In genomic region chr12:107216119-107216518, GRCm38 (mm10) we compare ENCODE assay signal across 32 mouse cellular contexts.
DNase-seq lines count a peak whose midpoint lies in the region; ATAC-seq lines count a peak whose summit lies in the region.
"Had no signal": no experiment of that assay in that cellular context is flagged by ENCODE, and none has a peak within 500 bp of the region (broad histone marks: within the 10 kb centered on the region; RNA-seq: fewer than 3 reads in every experiment).

No protein-coding gene starts in this region.

- H3K27ac ChIP-seq in embryonic facial prominence, embryonic 14.5 days (replicated peaks; ENCODE audit: low read depth, low read length) = no peak overlapping the region
- H3K27ac ChIP-seq in embryonic facial prominence, embryonic 10.5 days (replicated peaks) = no peak overlapping the region
- H3K27ac ChIP-seq in midbrain, embryonic 10.5 days (replicated peaks) = 0 out of 2 replicates have a peak overlapping the region, but pooled peaks have one; percentile 13
- no peak overlapping the region for H3K27ac ChIP-seq in midbrain, embryonic 16.5 days (ENCODE audit: low read length)
- H3K27ac ChIP-seq in midbrain, embryonic 11.5 days (ENCODE audit: low read depth, low read length) = no peak overlapping the region
- H3K27ac ChIP-seq: embryonic facial prominence, embryonic 13.5 days; hindbrain, embryonic 12.5 days; limb, embryonic 12.5 days; lung, embryonic 15.5 days; midbrain, embryonic 12.5 days; neural tube, embryonic 12.5 days; stomach, embryonic 15.5 days had no signal

- DNase-seq in embryonic facial prominence, embryonic 14.5 days (ENCODE audit: low spot score) = peak; percentile 32
- DNase-seq in embryonic facial prominence, embryonic 10.5 days (ENCODE audit: low spot score) = no peak
- no peak for DNase-seq in midbrain, embryonic 10.5 days (ENCODE audit: low spot score)
- no peak for DNase-seq in midbrain, embryonic 11.5 days (ENCODE audit: low spot score, missing footprints)
- DNase-seq in thymus, postnatal 4 days = no peak
- DNase-seq in urinary bladder, postnatal 14 days (ENCODE audit: low spot score) = no peak
- no peak for DNase-seq in kidney, postnatal 4 days
- DNase-seq: adrenal gland, adult 2 months; cerebellum, adult 11 months; cerebellum, adult 9-11 months; embryo, embryonic 11 days; gastrocnemius, postnatal 25 days; heart, adult 18-20 months; heart, postnatal 36 days; kidney, adult 9 months; kidney, postnatal 10 days; layer of hippocampus, adult 9-11 months had no signal

- no peaks in the 10 kb centered on the region for H3K9me3 ChIP-seq in embryonic facial prominence, embryonic 14.5 days (ENCODE audit: control insufficient read depth, low read length)
- no peaks in the 10 kb centered on the region for H3K9me3 ChIP-seq in embryonic facial prominence, embryonic 10.5 days
- no peaks in the 10 kb centered on the region for H3K9me3 ChIP-seq in midbrain, embryonic 10.5 days (replicated peaks)
- H3K9me3 ChIP-seq in midbrain, embryonic 16.5 days (replicated peaks; ENCODE audit: control insufficient read depth, low read length, poor library complexity, severe bottlenecking) = no peaks in the 10 kb centered on the region
- H3K9me3 ChIP-seq in midbrain, embryonic 11.5 days (ENCODE audit: control insufficient read depth, low read length) = no peaks in the 10 kb centered on the region
- H3K9me3 ChIP-seq: embryonic facial prominence, embryonic 13.5 days; hindbrain, embryonic 12.5 days; limb, embryonic 12.5 days; lung, embryonic 15.5 days; midbrain, embryonic 12.5 days; neural tube, embryonic 12.5 days; stomach, embryonic 15.5 days had no signal

- H3K4me2 ChIP-seq in embryonic facial prominence, embryonic 14.5 days (ENCODE audit: low read depth, low read length) = no peak overlapping the region
- no peak overlapping the region for H3K4me2 ChIP-seq in midbrain, embryonic 16.5 days (ENCODE audit: low read length)
- no peak overlapping the region for H3K4me2 ChIP-seq in midbrain, embryonic 11.5 days
- H3K4me2 ChIP-seq: embryonic facial prominence, embryonic 13.5 days; heart, embryonic 11.5 days; hindbrain, embryonic 12.5 days; limb, embryonic 12.5 days; liver, embryonic 11.5 days; lung, embryonic 15.5 days; midbrain, embryonic 12.5 days; neural tube, embryonic 12.5 days; stomach, embryonic 15.5 days had no signal

- 31% methylated on average over 8 of the region's 8 CpGs for WGBS in embryonic facial prominence, embryonic 14.5 days
- WGBS in embryonic facial prominence, embryonic 10.5 days = 61% methylated on average over 8 of the region's 8 CpGs
- WGBS in midbrain, embryonic 10.5 days = 69% methylated on average over 8 of the region's 8 CpGs
- 36% methylated on average over 8 of the region's 8 CpGs for WGBS in midbrain, embryonic 16.5 days
- 70% methylated on average over 8 of the region's 8 CpGs for WGBS in midbrain, embryonic 11.5 days

- H3K4me3 ChIP-seq in embryonic facial prominence, embryonic 14.5 days (ENCODE audit: low read depth, low read length) = no peak overlapping the region
- H3K4me3 ChIP-seq in embryonic facial prominence, embryonic 10.5 days = no peak overlapping the region
- H3K4me3 ChIP-seq in midbrain, embryonic 10.5 days = no peak overlapping the region
- no peak overlapping the region for H3K4me3 ChIP-seq in midbrain, embryonic 16.5 days (ENCODE audit: low read depth, low read length)
- no peak overlapping the region for H3K4me3 ChIP-seq in midbrain, embryonic 11.5 days (ENCODE audit: low read depth, low read length)
- H3K4me3 ChIP-seq: embryonic facial prominence, embryonic 13.5 days; erythroblast, embryonic 14.5 days; hindbrain, embryonic 12.5 days; limb, embryonic 12.5 days; lung, embryonic 15.5 days; midbrain, embryonic 12.5 days; myocyte; neural tube, embryonic 12.5 days; stomach, embryonic 15.5 days had no signal

- no peaks in the 10 kb centered on the region for H3K36me3 ChIP-seq in embryonic facial prominence, embryonic 14.5 days (ENCODE audit: control insufficient read depth, insufficient read depth, low read length)
- no peaks in the 10 kb centered on the region for H3K36me3 ChIP-seq in embryonic facial prominence, embryonic 10.5 days (replicated peaks)
- no peaks in the 10 kb centered on the region for H3K36me3 ChIP-seq in midbrain, embryonic 10.5 days
- no peaks in the 10 kb centered on the region for H3K36me3 ChIP-seq in midbrain, embryonic 16.5 days (ENCODE audit: control insufficient read depth, insufficient read depth, low read length)
- no peaks in the 10 kb centered on the region for H3K36me3 ChIP-seq in midbrain, embryonic 11.5 days (ENCODE audit: control insufficient read depth, insufficient read depth, low read length)
- H3K36me3 ChIP-seq: embryonic facial prominence, embryonic 13.5 days; hindbrain, embryonic 12.5 days; limb, embryonic 12.5 days; lung, embryonic 15.5 days; midbrain, embryonic 12.5 days; neural tube, embryonic 12.5 days; stomach, embryonic 15.5 days had no signal

- no peak overlapping the region for H3K9ac ChIP-seq in embryonic facial prominence, embryonic 14.5 days (ENCODE audit: low read depth, low read length)
- H3K9ac ChIP-seq in midbrain, embryonic 16.5 days (ENCODE audit: low read depth, low read length) = no peak overlapping the region
- no peak overlapping the region for H3K9ac ChIP-seq in midbrain, embryonic 11.5 days (ENCODE audit: low read length)
- H3K9ac ChIP-seq: embryonic facial prominence, embryonic 13.5 days; hindbrain, embryonic 12.5 days; limb, embryonic 12.5 days; lung, embryonic 15.5 days; midbrain, embryonic 12.5 days; neural tube, embryonic 12.5 days; stomach, embryonic 15.5 days had no signal

- ATAC-seq in embryonic facial prominence, embryonic 14.5 days (ENCODE audit: low read depth) = no peak
- no peak for ATAC-seq in midbrain, embryonic 16.5 days
- ATAC-seq in midbrain, embryonic 11.5 days (ENCODE audit: low FRiP score) = 0 out of 2 replicates have a peak, but pooled peaks have one; percentile 9
- ATAC-seq: activated CD4-positive, CD25-positive, alpha-beta regulatory T cell, adult 4 months; intestine, postnatal 0 days had no signal

- H3K4me1 ChIP-seq in embryonic facial prominence, embryonic 14.5 days (ENCODE audit: control insufficient read depth, insufficient read depth, low read length) = 0 out of 2 replicates have a peak, but pooled peaks cover 11% of the 10 kb centered on the region
- peaks cover 4% of the 10 kb centered on the region; the same call in 1 of the 2 replicates for H3K4me1 ChIP-seq in embryonic facial prominence, embryonic 10.5 days
- peaks cover 5% of the 10 kb centered on the region; the same call in 1 of the 2 replicates for H3K4me1 ChIP-seq in midbrain, embryonic 10.5 days
- H3K4me1 ChIP-seq in midbrain, embryonic 16.5 days (ENCODE audit: control insufficient read depth, insufficient read depth, low read length) = peaks cover 6% of the 10 kb centered on the region; the same call in 1 of the 2 replicates
- no peaks in the 10 kb centered on the region for H3K4me1 ChIP-seq in midbrain, embryonic 11.5 days (ENCODE audit: control insufficient read depth, insufficient read depth, low read length)
- H3K4me1 ChIP-seq: hindbrain, embryonic 12.5 days; lung, embryonic 15.5 days; stomach, embryonic 15.5 days had no signal

- H3K27me3 ChIP-seq in embryonic facial prominence, embryonic 14.5 days (replicated peaks; ENCODE audit: control insufficient read depth, insufficient read depth, low read length) = no peaks in the 10 kb centered on the region
- peaks cover under 1% of the 10 kb centered on the region; the same call in 1 of the 2 replicates for H3K27me3 ChIP-seq in embryonic facial prominence, embryonic 10.5 days (replicated peaks; ENCODE audit: low read depth, poor library complexity, severe bottlenecking)
- no peaks in the 10 kb centered on the region for H3K27me3 ChIP-seq in midbrain, embryonic 10.5 days (ENCODE audit: low read depth, poor library complexity, severe bottlenecking)
- no peaks in the 10 kb centered on the region for H3K27me3 ChIP-seq in midbrain, embryonic 16.5 days (ENCODE audit: control insufficient read depth, insufficient read depth, low read depth, low read length)
- H3K27me3 ChIP-seq in midbrain, embryonic 11.5 days (ENCODE audit: control insufficient read depth, insufficient read depth, low read length) = no peaks in the 10 kb centered on the region
- H3K27me3 ChIP-seq: CH12.LX; embryonic facial prominence, embryonic 13.5 days; hindbrain, embryonic 12.5 days; lung, embryonic 15.5 days; midbrain, embryonic 12.5 days; neural tube, embryonic 12.5 days; stomach, embryonic 15.5 days had no signal
